Mouse (Mus musculus): ENCODE measurements at regions not wholly inside any gene's neighbourhood (a gene's known extent, or its start where the extent isn't known, plus 50 kb on each side); places are given as distances from the start of the nearest gene placed in this dataset. TPM values are rescaled to one million over a fixed set of nuclear protein-coding genes. Genes with fewer than 3 reads are reported as not detected.

Small RNAs in the stretch of these regions (microRNA-seq; reads per million reads assigned to microRNA genes)
- not detected for gene Mir133a-2
- 4.1 reads per million, percentile 15 among the genes with 10 or more reads in this experiment for gene Mir1a-1

Data from heart, embryonic 16.5 days (tissue).